Mouse (Mus musculus): ENCODE measurements around the gene Wdr18. TPM values are rescaled to one million over a fixed set of nuclear protein-coding genes. Genes with fewer than 3 reads are reported as not detected.

The Wdr18 gene
- polyA plus RNA-seq, 1 experiment from 2014 or later = 84.7 TPM

- peaks cover 40% of the 10 kb centered on the region for H3K36me3 ChIP-seq
- H3K9ac ChIP-seq = peak overlapping the region; percentile 54
- H3K4me3 ChIP-seq (replicated peaks) = peak overlapping the region; percentile 54
- H3K9me3 ChIP-seq (replicated peaks) = no peaks in the 10 kb centered on the region
- ATAC-seq (ENCODE audit: insufficient number of reproducible peaks, low FRiP score, low TSS enrichment, low read depth) = 0 out of 2 replicates have a peak, but pooled peaks have one; percentile 12
- H3K4me2 ChIP-seq (replicated peaks) = peak overlapping the region; percentile 98
- no peak overlapping the region; the same call in 1 of the 2 replicates for H3K27ac ChIP-seq (replicated peaks)
- H3K4me1 ChIP-seq = peaks cover 19% of the 10 kb centered on the region
- H3K27me3 ChIP-seq = no peaks in the 10 kb centered on the region
- 1% methylated on average over 21 of the region's 21 CpGs for WGBS
Observed at GRCm38 (mm10) chr10:79971183-79971497, 11.2 kb downstream of the Wdr18 start.

- Histone ChIP-seq H3K4me3 (replicated peaks) (no peak overlapping the region), H3K27me3 (no peaks in the 10 kb centered on the region), H3K27ac (replicated peaks) (no peak overlapping the region), H3K4me2 (replicated peaks) (no peak overlapping the region), H3K4me1 (peaks cover 19% of the 10 kb centered on the region), H3K9me3 (replicated peaks) (0 out of 2 replicates have a peak, but pooled peaks cover 5% of the 10 kb centered on the region), H3K9ac (no peak overlapping the region), H3K36me3 (peaks cover 40% of the 10 kb centered on the region)
- no peak for ATAC-seq (ENCODE audit: insufficient number of reproducible peaks, low FRiP score, low TSS enrichment, low read depth)
- WGBS = 66% methylated on average over 14 of the region's 14 CpGs
Observed at GRCm38 (mm10) chr10:79972831-79973230, 12.9 kb downstream of the Wdr18 start.

- no peak overlapping the region for H3K9ac ChIP-seq
Observed at GRCm38 (mm10) chr10:79974087-79974486, 14.1 kb downstream of the Wdr18 start.

GRCm38 (mm10) chr10:79974668-79975067 is 14.7 kb downstream of the Wdr18 start:
- H3K27me3 ChIP-seq = no peaks in the 10 kb centered on the region
- no peak overlapping the region for H3K27ac ChIP-seq (replicated peaks)
- ATAC-seq (ENCODE audit: insufficient number of reproducible peaks, low FRiP score, low TSS enrichment, low read depth) = no peak
- H3K4me3 ChIP-seq (replicated peaks) = no peak overlapping the region
- 83% methylated on average over 8 of the region's 8 CpGs for WGBS
- peaks cover 51% of the 10 kb centered on the region for H3K36me3 ChIP-seq
- H3K4me2 ChIP-seq (replicated peaks) = no peak overlapping the region
- H3K9ac ChIP-seq = no peak overlapping the region
- 0 out of 2 replicates have a peak, but pooled peaks cover 5% of the 10 kb centered on the region for H3K9me3 ChIP-seq (replicated peaks)
- H3K4me1 ChIP-seq = peaks cover 13% of the 10 kb centered on the region

More at GRCm38 (mm10) chr10:79974087-79974486, 14.1 kb downstream of the Wdr18 start:
- Histone ChIP-seq H3K4me3 (replicated peaks) (no peak overlapping the region), H3K4me2 (replicated peaks) (no peak overlapping the region), H3K27ac (replicated peaks) (no peak overlapping the region), H3K9me3 (replicated peaks) (0 out of 2 replicates have a peak, but pooled peaks cover 5% of the 10 kb centered on the region), H3K36me3 (peaks cover 50% of the 10 kb centered on the region), H3K4me1 (peaks cover 18% of the 10 kb centered on the region), H3K27me3 (no peaks in the 10 kb centered on the region)
- 90% methylated on average over 21 of the region's 21 CpGs for WGBS
- ATAC-seq (ENCODE audit: insufficient number of reproducible peaks, low FRiP score, low TSS enrichment, low read depth) = no peak

- H3K27me3 ChIP-seq = no peaks in the 10 kb centered on the region
- no peak for ATAC-seq (ENCODE audit: insufficient number of reproducible peaks, low FRiP score, low TSS enrichment, low read depth)
Observed at GRCm38 (mm10) chr10:79976071-79976721, 16.2 kb downstream of the Wdr18 start.

GRCm38 (mm10) chr10:79976722-79977107 is 16.8 kb downstream of the Wdr18 start:
- H3K36me3 ChIP-seq = peaks cover 56% of the 10 kb centered on the region
- no peak overlapping the region for H3K9ac ChIP-seq
- WGBS = 72% methylated on average over 34 of the region's 36 CpGs
- ATAC-seq (ENCODE audit: insufficient number of reproducible peaks, low FRiP score, low TSS enrichment, low read depth) = no peak
- H3K4me1 ChIP-seq = peaks cover 15% of the 10 kb centered on the region
- H3K4me2 ChIP-seq (replicated peaks) = no peak overlapping the region
- H3K4me3 ChIP-seq (replicated peaks) = no peak overlapping the region
- H3K9me3 ChIP-seq (replicated peaks) = 0 out of 2 replicates have a peak, but pooled peaks cover 5% of the 10 kb centered on the region
- no peaks in the 10 kb centered on the region for H3K27me3 ChIP-seq
- H3K27ac ChIP-seq (replicated peaks) = no peak overlapping the region

More at GRCm38 (mm10) chr10:79976071-79976721, 16.2 kb downstream of the Wdr18 start:
- Histone ChIP-seq H3K4me1 (peaks cover 12% of the 10 kb centered on the region), H3K27ac (replicated peaks) (no peak overlapping the region), H3K9ac (no peak overlapping the region), H3K4me2 (replicated peaks) (no peak overlapping the region), H3K9me3 (replicated peaks) (0 out of 2 replicates have a peak, but pooled peaks cover 5% of the 10 kb centered on the region), H3K36me3 (peaks cover 56% of the 10 kb centered on the region), H3K4me3 (replicated peaks) (no peak overlapping the region)
- 89% methylated on average over 27 of the region's 28 CpGs for WGBS

GRCm38 (mm10) chr10:79977324-79977723 is 17.4 kb downstream of the Wdr18 start:
- Histone ChIP-seq H3K27me3 (no peaks in the 10 kb centered on the region), H3K4me2 (replicated peaks) (no peak overlapping the region), H3K4me1 (peaks cover 18% of the 10 kb centered on the region), H3K36me3 (peaks cover 56% of the 10 kb centered on the region), H3K27ac (replicated peaks) (no peak overlapping the region), H3K4me3 (replicated peaks) (no peak overlapping the region), H3K9me3 (replicated peaks) (0 out of 2 replicates have a peak, but pooled peaks cover 5% of the 10 kb centered on the region), H3K9ac (no peak overlapping the region)
- WGBS = 87% methylated on average over 28 of the region's 28 CpGs
- no peak for ATAC-seq (ENCODE audit: insufficient number of reproducible peaks, low FRiP score, low TSS enrichment, low read depth)

GRCm38 (mm10) chr10:79978061-79978460 is 18.1 kb downstream of the Wdr18 start:
- no peak for ATAC-seq (ENCODE audit: insufficient number of reproducible peaks, low FRiP score, low TSS enrichment, low read depth)
- 97% methylated on average over 21 of the region's 21 CpGs for WGBS
- H3K9me3 ChIP-seq (replicated peaks) = 0 out of 2 replicates have a peak, but pooled peaks cover 5% of the 10 kb centered on the region
- no peaks in the 10 kb centered on the region for H3K27me3 ChIP-seq
- H3K4me3 ChIP-seq (replicated peaks) = no peak overlapping the region
- H3K27ac ChIP-seq (replicated peaks) = no peak overlapping the region
- H3K36me3 ChIP-seq = peaks cover 56% of the 10 kb centered on the region
- no peak overlapping the region for H3K9ac ChIP-seq
- H3K4me2 ChIP-seq (replicated peaks) = no peak overlapping the region
- H3K4me1 ChIP-seq = peaks cover 25% of the 10 kb centered on the region

- Histone ChIP-seq H3K27me3 (no peaks in the 10 kb centered on the region), H3K9ac (no peak overlapping the region), H3K27ac (replicated peaks) (no peak overlapping the region), H3K36me3 (peaks cover 49% of the 10 kb centered on the region), H3K9me3 (replicated peaks) (0 out of 2 replicates have a peak, but pooled peaks cover 5% of the 10 kb centered on the region), H3K4me2 (replicated peaks) (no peak overlapping the region), H3K4me1 (peaks cover 32% of the 10 kb centered on the region), H3K4me3 (replicated peaks) (no peak overlapping the region)
- 91% methylated on average over 22 of the region's 22 CpGs for WGBS
- no peak for ATAC-seq (ENCODE audit: insufficient number of reproducible peaks, low FRiP score, low TSS enrichment, low read depth)
Observed at GRCm38 (mm10) chr10:79979401-79980155, 19.6 kb downstream of the Wdr18 start.

GRCm38 (mm10) chr10:79983205-79983604 is 23.3 kb downstream of the Wdr18 start:
- Histone ChIP-seq H3K27ac (replicated peaks) (peak overlapping the region; percentile 99), H3K4me3 (replicated peaks) (peak overlapping the region; percentile 78)
- WGBS = 71% methylated on average over 5 of the region's 5 CpGs

GRCm38 (mm10) chr10:79983670-79984069 is 23.7 kb downstream of the Wdr18 start:
- ATAC-seq (ENCODE audit: insufficient number of reproducible peaks, low FRiP score, low TSS enrichment, low read depth) = no peak
- Histone ChIP-seq H3K4me2 (replicated peaks) (peak overlapping the region; percentile 93), H3K4me1 (peaks cover 58% of the 10 kb centered on the region), H3K9ac (peak overlapping the region; percentile 85), H3K27me3 (no peaks in the 10 kb centered on the region), H3K27ac (replicated peaks) (peak overlapping the region; percentile 99), H3K9me3 (replicated peaks) (no peaks in the 10 kb centered on the region), H3K36me3 (peaks cover 10% of the 10 kb centered on the region), H3K4me3 (replicated peaks) (peak overlapping the region; percentile 78)
- WGBS = 2% methylated on average over 21 of the region's 21 CpGs

More at GRCm38 (mm10) chr10:79983205-79983604, 23.3 kb downstream of the Wdr18 start:
- H3K9ac ChIP-seq = peak overlapping the region; percentile 85
- H3K4me1 ChIP-seq = peaks cover 58% of the 10 kb centered on the region
- peak overlapping the region; percentile 93 for H3K4me2 ChIP-seq (replicated peaks)
- H3K9me3 ChIP-seq (replicated peaks) = no peaks in the 10 kb centered on the region
- ATAC-seq (ENCODE audit: insufficient number of reproducible peaks, low FRiP score, low TSS enrichment, low read depth) = no peak
- H3K27me3 ChIP-seq = no peaks in the 10 kb centered on the region
- H3K36me3 ChIP-seq = peaks cover 15% of the 10 kb centered on the region
